Mouse (Mus musculus) cortical plate, adult 2 months (tissue): ENCODE data around the gene Hist1h2ab. TPM values are rescaled to one million over a fixed set of nuclear protein-coding genes. Genes with fewer than 3 reads are reported as not detected.
"Not testable (repeated sequence)": the region's sequence is repeated elsewhere in the genome, so short reads cannot be mapped to it uniquely, and the experiment has no call there.

Experiments
- H3K27ac ChIP-seq: fragments of 200-500 bp; 2 replicates; pipeline ENCODE4 v1.5.1; 2012; ENCODE audit warnings: low read length, control low read depth, inconsistent platforms; ENCODE audit not compliant: insufficient read depth
- H3K4me1 ChIP-seq: fragments of 200-500 bp; 2 replicates; pipeline ENCODE4 v1.6.1; 2011; ENCODE audit warnings: low read length; ENCODE audit not compliant: control insufficient read depth, insufficient read depth
- H3K4me3 ChIP-seq: fragments of 200-500 bp; 2 replicates; pipeline ENCODE4 v1.5.1; 2011; ENCODE audit warnings: mild to moderate bottlenecking, low read length, control low read depth; ENCODE audit not compliant: insufficient read depth
- CTCF ChIP-seq: fragments of 200-500 bp; IDR thresholded peaks from 2 replicates; pipeline ENCODE4 v1.5.1; 2011; ENCODE audit warnings: mild to moderate bottlenecking, control low read depth, low read length; ENCODE audit not compliant: insufficient read depth; ENCODE audit errors: extremely low read depth
- POLR2A ChIP-seq: fragments of 200-500 bp; IDR thresholded peaks from 2 replicates; pipeline ENCODE4 v1.6.1; 2011; ENCODE audit warnings: mild to moderate bottlenecking, low read length, control low read depth; ENCODE audit not compliant: insufficient read depth; ENCODE audit errors: extremely low read depth
- polyA plus RNA-seq: library from polyadenylated mRNA; depleted of rRNA; stranded (reverse); fragments of >200 nt; gene quantifications from 2 replicates; pipeline ENCODE4 v1.2.3, GENCODE M21; 2012

Hist1h2ab gene
- polyA plus RNA-seq, 1 experiment, result 1.9 TPM

DNA sequence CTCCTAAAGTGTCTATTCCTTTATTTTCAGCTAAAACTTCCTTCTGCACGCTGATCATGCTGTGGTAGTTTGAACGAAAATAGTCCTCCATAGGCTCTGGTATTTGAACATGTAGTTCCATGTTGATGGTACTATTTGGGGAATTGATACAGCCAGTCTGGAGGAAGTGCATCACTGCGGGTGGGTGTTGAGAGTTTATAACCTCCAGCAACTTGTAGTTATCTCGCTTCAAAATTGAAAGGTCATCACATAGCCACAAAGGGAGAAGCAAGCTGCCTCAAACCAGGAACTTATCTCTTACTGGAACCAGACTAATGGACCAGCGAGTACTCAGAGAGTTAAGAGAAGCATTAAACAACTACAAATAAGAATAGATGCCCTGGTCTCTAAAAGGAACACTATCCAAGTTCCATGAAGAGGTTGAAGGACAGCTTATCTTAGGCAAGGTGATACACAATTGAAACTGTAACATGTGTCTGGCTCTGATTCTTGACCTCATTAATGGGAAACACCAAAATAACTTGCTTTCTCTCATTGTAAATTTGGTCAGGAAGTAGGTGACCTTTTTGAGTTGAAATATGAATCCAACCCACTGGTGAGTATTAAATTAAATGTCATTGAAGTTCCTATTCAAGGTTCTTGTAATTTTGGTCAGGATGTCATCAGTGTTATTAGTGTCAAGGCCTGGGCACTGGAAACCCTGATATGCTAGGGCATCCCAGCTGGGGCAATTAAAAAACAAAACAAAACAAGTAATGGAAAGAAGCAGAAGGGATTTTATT, 34.5 kb upstream of the Hist1h2ab start:
- Histone ChIP-seq H3K27ac (no peak overlapping the region), H3K4me1 (no peaks in the 10 kb centered on the region), H3K4me3 (no peak overlapping the region)
- TF ChIP-seq CTCF (no peak), POLR2A (no peak)

DNA sequence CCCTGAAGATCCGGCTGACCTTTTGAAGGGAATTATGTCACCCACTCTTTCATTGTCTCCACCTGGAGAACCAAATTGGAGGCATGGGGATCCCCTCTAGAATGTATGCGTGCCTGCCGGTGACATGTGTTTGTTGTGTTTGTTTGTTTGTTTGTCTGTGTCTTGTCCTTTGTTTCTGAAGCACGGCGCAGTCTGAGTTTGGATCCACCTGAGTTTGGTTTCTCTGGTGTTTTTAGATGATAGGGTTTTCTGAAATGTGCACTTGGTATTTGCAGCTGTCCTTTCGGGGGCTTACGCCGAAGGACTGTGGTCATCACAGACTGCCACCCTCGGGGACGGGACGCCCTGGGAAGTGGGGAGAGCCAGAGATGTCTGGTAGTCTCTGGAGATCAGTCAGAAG, 33.8 kb upstream of the Hist1h2ab start:
- Histone ChIP-seq H3K4me3 (no peak overlapping the region), H3K4me1 (no peaks in the 10 kb centered on the region), H3K27ac (peak overlapping the region; percentile 35; the same call in 1 of the 2 replicates)
- no peak for TF ChIP-seq CTCF
- TF ChIP-seq POLR2A, result no peak

DNA sequence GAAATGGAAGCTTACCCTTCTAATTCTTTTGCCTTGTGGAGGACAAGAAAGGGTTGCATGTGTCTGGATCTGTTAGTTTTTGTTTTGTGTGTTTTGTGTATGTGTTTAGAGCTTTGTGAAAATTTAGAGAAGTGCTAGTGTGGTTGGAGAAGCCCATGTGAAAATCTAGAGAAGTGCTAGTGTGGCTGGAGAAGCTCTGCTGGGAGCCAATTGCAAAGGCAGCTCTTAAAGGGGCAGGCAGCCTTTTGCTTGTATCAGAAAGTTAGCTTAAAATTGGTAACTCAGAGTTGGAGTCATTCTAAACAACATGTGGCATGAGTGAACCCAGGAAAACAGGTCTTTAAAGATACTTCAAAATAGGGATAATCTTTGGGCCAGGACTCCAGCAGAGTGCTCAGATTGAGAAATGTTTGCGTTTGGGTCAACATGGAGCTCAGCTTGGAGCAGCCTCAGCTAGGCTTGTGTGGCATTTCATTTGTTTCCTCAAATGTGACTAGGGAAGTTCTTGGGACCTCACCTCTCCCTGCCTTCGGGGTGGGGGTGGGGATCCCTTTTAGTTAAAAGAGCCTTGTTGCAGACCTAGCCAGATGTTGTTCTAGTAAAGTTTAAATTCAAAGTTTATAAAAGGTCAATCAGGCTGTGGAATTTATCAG, 33.2 kb upstream of the Hist1h2ab start:
- H3K4me1 ChIP-seq, H3K27ac ChIP-seq, H3K4me3 ChIP-seq: not testable (repeated sequence)

DNA sequence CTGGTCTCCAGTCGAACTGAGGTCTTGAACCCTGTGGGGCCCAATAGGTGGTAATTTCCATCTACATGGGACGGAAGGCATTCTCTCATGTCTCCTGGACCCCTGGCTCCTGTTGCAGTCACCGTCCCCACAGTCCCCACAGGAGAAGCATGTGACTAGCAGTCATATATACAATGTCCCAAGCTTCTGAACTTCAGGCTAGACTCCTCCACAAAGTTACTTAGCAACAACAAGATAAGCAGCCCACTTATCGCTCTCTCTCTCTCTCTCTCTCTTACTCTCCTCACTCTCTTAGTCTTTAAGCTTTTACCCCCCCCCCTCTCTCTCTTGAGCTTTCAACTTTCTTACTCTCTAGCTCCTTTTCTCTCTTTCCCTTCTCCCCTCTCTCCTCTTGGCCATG, 26.7 kb upstream of the Hist1h2ab start:
- TF ChIP-seq CTCF (no peak), POLR2A (no peak)
- Histone ChIP-seq H3K4me3 (no peak overlapping the region), H3K4me1 (no peaks in the 10 kb centered on the region), H3K27ac (no peak overlapping the region)

DNA sequence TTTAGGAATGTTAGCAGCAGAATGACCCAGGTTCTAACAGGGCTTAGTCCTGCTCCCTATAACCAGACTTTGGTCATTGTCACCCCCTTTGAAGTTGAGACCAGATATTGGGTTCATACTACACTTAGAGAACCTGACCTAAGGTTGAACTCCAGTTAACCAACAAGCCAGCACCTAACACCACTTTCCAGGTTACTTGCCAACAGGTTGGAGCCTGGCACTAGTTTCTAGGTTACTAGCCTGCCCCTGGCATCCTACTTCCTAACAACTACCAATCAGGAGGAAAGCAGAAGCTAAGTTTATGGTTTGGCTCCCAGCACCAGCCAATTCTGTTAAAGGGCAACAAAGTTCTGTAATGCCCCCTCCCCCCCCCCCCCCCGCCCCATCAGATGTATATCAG, 25.7 kb upstream of the Hist1h2ab start:
- no peak overlapping the region for H3K4me3 ChIP-seq
- H3K4me1 ChIP-seq, result no peaks in the 10 kb centered on the region
- H3K27ac ChIP-seq, result no peak overlapping the region
- TF ChIP-seq CTCF, result no peak
- TF ChIP-seq POLR2A, result no peak

DNA sequence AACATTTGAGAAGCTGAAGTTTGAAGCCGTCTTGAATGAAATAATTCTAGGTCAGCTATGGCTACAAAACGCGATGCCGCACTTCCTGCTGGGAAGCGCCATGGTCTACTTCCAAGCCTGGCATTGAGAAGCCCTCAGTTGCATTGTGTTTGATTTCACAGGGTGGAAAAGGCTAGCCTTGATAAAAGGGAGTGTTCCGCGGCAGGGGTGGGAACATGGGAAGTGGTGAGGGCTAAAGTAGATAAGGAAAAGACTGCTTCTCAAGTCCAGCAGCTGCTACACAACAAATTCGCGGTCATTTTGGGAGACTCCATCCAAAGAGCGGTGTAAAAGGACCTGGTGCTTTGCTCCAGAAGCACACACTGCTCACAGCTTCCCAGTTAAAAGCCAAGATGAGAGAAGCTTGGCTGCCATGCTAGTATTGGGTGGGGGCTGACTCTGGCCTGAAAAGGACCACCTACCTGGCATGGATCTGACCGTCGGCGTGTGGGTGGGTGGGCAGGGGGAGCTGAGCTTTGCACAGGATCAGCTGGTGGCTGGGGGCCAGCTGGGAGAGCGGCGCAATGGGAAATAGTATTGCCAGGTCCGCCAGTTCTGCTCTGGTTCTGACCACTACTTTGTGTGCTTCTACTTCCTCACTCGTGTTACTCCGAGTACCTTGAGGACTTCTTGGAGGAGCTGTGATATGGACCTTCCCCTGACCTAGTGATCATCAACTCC, 22.3 kb upstream of the Hist1h2ab start:
- Histone ChIP-seq H3K27ac (no peak overlapping the region), H3K4me1 (peaks cover 2% of the 10 kb centered on the region; the same call in 1 of the 2 replicates), H3K4me3 (no peak overlapping the region)
- TF ChIP-seq CTCF, result no peak
- no peak for TF ChIP-seq POLR2A

DNA sequence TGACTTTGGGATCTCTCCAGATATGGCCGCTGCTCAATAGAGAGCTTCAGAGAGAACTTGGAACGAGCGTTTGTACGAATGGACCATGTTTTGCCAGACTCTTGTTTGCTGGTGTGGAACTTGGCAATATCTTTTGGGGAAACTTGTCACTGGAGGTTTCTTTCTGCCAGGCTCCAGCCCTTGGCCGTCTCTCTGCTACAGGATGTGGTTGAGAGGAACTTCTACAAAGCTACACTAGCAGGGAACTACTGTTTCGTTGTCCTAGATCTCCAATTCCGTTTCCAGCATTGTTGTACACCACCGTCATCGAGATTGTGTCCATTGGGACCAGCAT, 21.8 kb upstream of the Hist1h2ab start:
- Histone ChIP-seq H3K27ac (no peak overlapping the region), H3K4me1 (peaks cover 2% of the 10 kb centered on the region; the same call in 1 of the 2 replicates), H3K4me3 (no peak overlapping the region)
- TF ChIP-seq CTCF (no peak), POLR2A (no peak)

DNA sequence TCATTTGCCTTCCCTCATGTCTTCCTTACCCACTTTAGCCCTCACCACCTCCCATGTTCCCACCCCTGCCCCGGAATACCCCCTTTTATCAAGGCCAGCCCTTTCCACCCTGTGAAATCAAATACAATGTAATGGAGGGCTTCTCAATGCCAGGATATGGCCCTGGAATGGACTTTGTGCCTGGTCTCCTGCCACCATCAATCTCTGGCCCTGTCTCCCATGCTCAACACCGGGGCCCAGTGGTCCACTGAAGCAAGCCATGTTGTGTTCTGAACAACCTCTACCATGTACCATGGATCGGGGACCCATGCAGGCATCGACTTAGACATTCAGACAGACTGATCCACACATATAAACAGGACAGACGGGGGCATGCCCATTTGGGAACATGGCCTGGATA, 21.2 kb upstream of the Hist1h2ab start:
- TF ChIP-seq CTCF, result no peak
- TF ChIP-seq POLR2A, result no peak
- H3K27ac ChIP-seq, result no peak overlapping the region
- H3K4me3 ChIP-seq, result no peak overlapping the region
- H3K4me1 ChIP-seq, result peaks cover 2% of the 10 kb centered on the region; the same call in 1 of the 2 replicates

DNA sequence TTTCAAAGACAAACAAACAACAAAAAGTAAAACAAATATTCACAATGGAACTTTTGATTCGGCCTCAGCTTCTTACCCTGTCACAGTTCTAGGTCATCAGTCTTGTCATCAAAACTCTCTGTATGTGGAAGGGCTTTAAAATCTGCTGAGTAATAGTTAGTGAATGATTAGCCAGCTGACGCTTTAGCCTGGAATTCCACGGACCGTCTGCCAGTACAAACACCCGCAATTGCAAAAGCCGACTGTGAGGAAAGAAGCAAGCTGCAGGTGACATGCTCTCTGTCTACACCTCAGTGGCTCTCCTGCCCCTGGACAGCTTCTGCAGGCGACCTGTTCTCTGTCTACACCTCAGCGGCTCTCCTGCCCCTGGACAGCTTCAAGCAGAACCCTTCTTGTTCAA, 20.4 kb upstream of the Hist1h2ab start:
- H3K4me1 ChIP-seq, result peaks cover 2% of the 10 kb centered on the region; the same call in 1 of the 2 replicates
- no peak overlapping the region for H3K27ac ChIP-seq
- TF ChIP-seq CTCF (no peak), POLR2A (no peak)
- no peak overlapping the region for H3K4me3 ChIP-seq
